Mouse (Mus musculus) cerebellum, adult 2 months (tissue): ENCODE measurements around the gene Tmem252.

Experiments used
- CTCF ChIP-seq: fragments of 200-500 bp; IDR thresholded peaks from 2 replicates; pipeline ENCODE4 v1.5.1; 2011; ENCODE audit warnings: low read depth, mild to moderate bottlenecking, control low read depth, low read length, moderate library complexity, borderline replicate concordance; ENCODE audit not compliant: insufficient read depth
- POLR2A ChIP-seq: fragments of 200-500 bp; IDR thresholded peaks from 2 replicates; pipeline ENCODE4 v1.6.1; 2011; ENCODE audit warnings: low read length, control low read depth, borderline replicate concordance; ENCODE audit not compliant: insufficient read depth

- no peak for TF ChIP-seq CTCF
- no peak for TF ChIP-seq POLR2A
Measured at GRCm38 (mm10) chr19:24688327-24688726, 14.5 kb downstream of the Tmem252 start.
